Mouse (Mus musculus): ENCODE results near the gene Fam110c. TPM values are rescaled to one million over a fixed set of nuclear protein-coding genes. Genes with fewer than 3 reads are reported as not detected.

The Fam110c gene
- total RNA-seq (2014; rRNA removed; ENCODE audit: low replicate concordance) (0.27 and 0.84 TPM in 2 replicates), polyA plus RNA-seq (2015; fragmentation: Nextera tagmentation; extraction: Ambion mirVana) (0.57 and 1.6 TPM in 2 replicates)

DNA sequence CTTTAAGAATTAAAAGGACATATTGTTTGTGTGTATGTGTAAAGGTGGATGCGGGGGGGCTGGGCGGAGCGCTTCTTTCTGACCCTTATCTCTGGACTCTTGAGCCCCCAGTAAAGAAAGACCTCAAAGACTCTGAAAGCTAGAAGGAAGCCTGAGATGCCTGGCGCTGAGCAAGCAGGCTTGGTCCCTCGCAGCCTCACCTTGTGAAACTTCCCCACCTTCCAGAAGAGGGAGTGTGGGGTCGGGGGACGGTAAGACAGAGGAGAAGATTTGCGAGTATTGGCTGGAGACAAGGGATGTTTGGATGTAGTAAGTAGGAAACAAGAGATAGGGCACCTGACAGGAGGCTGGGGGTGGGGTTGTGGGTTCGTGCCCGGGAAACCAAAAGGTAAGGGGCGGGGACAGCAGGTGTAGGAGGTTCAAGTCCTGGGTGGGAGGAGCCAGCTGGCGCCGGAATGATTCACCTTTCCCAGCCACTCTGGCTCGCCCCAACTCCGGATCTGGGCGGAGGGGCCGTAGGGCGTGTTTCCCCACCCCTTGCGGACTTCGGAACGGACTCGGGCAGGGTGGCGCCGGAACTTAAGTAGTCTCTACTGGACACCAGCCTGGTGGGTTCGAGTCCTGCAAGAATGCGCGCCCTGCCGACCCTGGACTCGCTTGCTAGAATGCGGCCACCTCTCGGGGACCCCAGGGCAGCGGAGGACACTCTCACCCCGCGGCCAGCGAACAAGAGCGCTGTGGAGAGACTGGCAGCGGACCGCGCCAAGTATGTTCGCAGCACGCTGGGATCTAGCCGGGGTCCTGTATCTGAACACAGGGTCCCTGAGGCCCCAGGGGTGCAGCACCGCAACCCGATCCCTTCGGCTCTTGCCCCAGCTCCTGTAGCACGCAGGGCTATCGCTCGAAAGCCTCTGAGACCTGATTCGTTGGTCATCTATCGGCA lies at the start of gene Fam110c:
Gene Fam110c (plus strand): TSS at position 450 of the 943 bp plus-strand sequence.
- Histone ChIP-seq H3K9me3 (replicated peaks; ENCODE audit: control insufficient read depth, low read length) (no peaks in the 10 kb centered on the region), H3K4me3 (ENCODE audit: low read depth, low read length) (peak within 1 kb of the TSS; percentile 57), H3K4me2 (ENCODE audit: low read depth, low read length) (peak within 1 kb of the TSS; percentile 96), H3K4me1 (ENCODE audit: control insufficient read depth, insufficient read depth) (peaks cover 18% of the 10 kb centered on the region), H3K36me3 (replicated peaks; ENCODE audit: control insufficient read depth, insufficient read depth, low read length) (no peaks in the 10 kb centered on the region), H3K27me3 (ENCODE audit: control insufficient read depth, insufficient read depth, low read length) (peaks cover 37% of the 10 kb centered on the region), H3K27ac (ENCODE audit: low read depth) (no peak within 1 kb of the TSS), H3K9ac (replicated peaks; ENCODE audit: low read depth, low read length) (peak within 1 kb of the TSS; percentile 33)
- TF ChIP-seq CTCF (IDR thresholded peaks at IDR 0.05; ENCODE audit: low read depth) (no peak), EP300 (IDR thresholded peaks at IDR 0.05; ENCODE audit: low read depth) (no peak)
- ATAC-seq (ENCODE audit: insufficient read depth, low read depth) (peak; percentile 44), DNase-seq (ENCODE audit: low spot score) (no peak)
- 2% methylated on average over 50 of the region's 50 CpGs for WGBS

DNA sequence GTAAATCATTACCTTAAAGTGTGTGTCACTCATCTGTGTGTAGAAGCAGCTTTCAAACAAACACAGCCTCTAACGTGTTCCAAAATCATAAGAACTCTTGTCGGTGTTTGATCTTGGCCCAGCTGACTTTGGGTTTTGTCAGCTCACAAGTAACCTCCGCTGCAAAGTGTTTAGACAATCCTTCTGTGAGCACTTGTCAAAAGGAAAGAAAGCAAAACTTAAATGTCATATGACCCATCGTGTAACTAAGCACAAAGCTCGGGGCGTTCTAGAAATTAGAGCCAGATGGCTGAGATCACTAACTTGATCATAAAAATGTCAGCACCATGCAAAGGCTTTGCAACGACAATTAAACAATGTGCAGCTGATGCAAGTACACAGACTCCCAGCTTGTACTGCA lies 47.2 kb upstream of the Fam110c start:
- H3K27ac ChIP-seq (ENCODE audit: low read depth) = no peak overlapping the region
- no peak overlapping the region for H3K9ac ChIP-seq (replicated peaks; ENCODE audit: low read depth, low read length)
- H3K27me3 ChIP-seq (ENCODE audit: control insufficient read depth, insufficient read depth, low read length) = no peaks in the 10 kb centered on the region
- no peak overlapping the region for H3K4me3 ChIP-seq (ENCODE audit: low read depth, low read length)
- whole genome bisulfite sequencing = 62% methylated on average over 7 of the region's 7 CpGs
- no peaks in the 10 kb centered on the region for H3K4me1 ChIP-seq (ENCODE audit: control insufficient read depth, insufficient read depth)
- ATAC-seq (ENCODE audit: insufficient read depth, low read depth) (no peak), DNase-seq (ENCODE audit: low spot score) (no peak)
- TF ChIP-seq EP300 (IDR thresholded peaks at IDR 0.05; ENCODE audit: low read depth) (no peak), CTCF (IDR thresholded peaks at IDR 0.05; ENCODE audit: low read depth) (no peak)
- 0 out of 2 replicates have a peak, but pooled peaks cover 4% of the 10 kb centered on the region for H3K9me3 ChIP-seq (replicated peaks; ENCODE audit: control insufficient read depth, low read length)
- H3K4me2 ChIP-seq (ENCODE audit: low read depth, low read length) = no peak overlapping the region
- no peaks in the 10 kb centered on the region for H3K36me3 ChIP-seq (replicated peaks; ENCODE audit: control insufficient read depth, insufficient read depth, low read length)

DNA sequence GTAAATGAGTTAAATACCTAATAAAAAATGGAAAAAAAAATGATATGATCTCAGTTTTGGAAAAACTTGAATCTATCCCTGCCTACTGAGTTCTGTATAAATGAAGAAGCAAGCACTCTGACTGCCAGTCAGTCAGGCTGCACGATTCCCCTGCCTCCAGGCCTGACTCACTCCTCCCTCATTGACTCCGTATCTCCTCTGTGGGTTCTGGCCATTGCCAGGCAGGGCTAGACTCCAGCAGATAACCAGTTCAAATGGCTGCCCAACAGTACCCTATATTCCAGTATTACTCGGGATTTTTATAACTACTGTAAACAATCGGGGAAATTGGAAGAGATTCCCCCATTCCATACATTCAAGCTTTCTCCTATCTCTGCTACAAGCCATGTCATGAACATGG lies 21.6 kb upstream of the Fam110c start:
- no peak overlapping the region for H3K4me2 ChIP-seq (ENCODE audit: low read depth, low read length)
- no peaks in the 10 kb centered on the region for H3K36me3 ChIP-seq (replicated peaks; ENCODE audit: control insufficient read depth, insufficient read depth, low read length)
- DNase-seq (ENCODE audit: low spot score) (no peak), ATAC-seq (ENCODE audit: insufficient read depth, low read depth) (no peak)
- H3K9me3 ChIP-seq (replicated peaks; ENCODE audit: control insufficient read depth, low read length) = no peaks in the 10 kb centered on the region
- no peak overlapping the region for H3K4me3 ChIP-seq (ENCODE audit: low read depth, low read length)
- no peak for TF ChIP-seq EP300 (IDR thresholded peaks at IDR 0.05; ENCODE audit: low read depth)
- no peak for TF ChIP-seq CTCF (IDR thresholded peaks at IDR 0.05; ENCODE audit: low read depth)
- no peaks in the 10 kb centered on the region for H3K4me1 ChIP-seq (ENCODE audit: control insufficient read depth, insufficient read depth)
- H3K27ac ChIP-seq (ENCODE audit: low read depth) = no peak overlapping the region
- no peak overlapping the region for H3K9ac ChIP-seq (replicated peaks; ENCODE audit: low read depth, low read length)
- 74% methylated on average over 4 of the region's 4 CpGs for WGBS
- no peaks in the 10 kb centered on the region for H3K27me3 ChIP-seq (ENCODE audit: control insufficient read depth, insufficient read depth, low read length)

DNA sequence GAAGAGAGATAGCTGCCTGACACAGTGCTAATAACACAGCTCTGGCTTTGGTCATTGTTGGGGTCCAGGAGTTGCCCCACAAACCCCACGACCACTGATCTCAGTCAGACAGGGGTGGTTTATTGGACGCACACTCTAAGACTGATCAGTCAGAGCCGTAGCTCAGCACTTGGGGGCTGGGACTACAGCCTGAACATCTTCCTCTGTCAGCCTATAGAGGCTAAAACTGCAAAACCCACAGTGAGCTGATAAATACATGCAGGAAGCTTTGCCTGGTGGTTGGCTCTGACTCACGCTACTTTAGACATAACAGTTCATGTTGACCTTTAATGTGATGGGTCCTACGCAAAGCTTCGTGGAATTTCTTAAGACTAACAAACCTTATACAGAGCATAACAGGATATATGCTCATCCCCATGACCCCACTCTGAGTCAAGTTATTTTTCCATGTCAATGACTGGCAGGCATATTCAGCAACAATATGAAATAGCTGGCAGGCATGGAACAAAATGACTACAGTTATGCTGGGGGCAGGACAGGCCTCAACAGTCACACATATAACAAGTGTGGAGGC lies 17.3 kb upstream of the Fam110c start:
- TF ChIP-seq EP300 (IDR thresholded peaks at IDR 0.05; ENCODE audit: low read depth) = no peak
- no peak for TF ChIP-seq CTCF (IDR thresholded peaks at IDR 0.05; ENCODE audit: low read depth)
- Histone ChIP-seq H3K4me2 (ENCODE audit: low read depth, low read length) (no peak overlapping the region), H3K4me3 (ENCODE audit: low read depth, low read length) (no peak overlapping the region), H3K36me3 (replicated peaks; ENCODE audit: control insufficient read depth, insufficient read depth, low read length) (no peaks in the 10 kb centered on the region), H3K4me1 (ENCODE audit: control insufficient read depth, insufficient read depth) (no peaks in the 10 kb centered on the region), H3K9me3 (replicated peaks; ENCODE audit: control insufficient read depth, low read length) (no peaks in the 10 kb centered on the region), H3K27me3 (ENCODE audit: control insufficient read depth, insufficient read depth, low read length) (no peaks in the 10 kb centered on the region), H3K9ac (replicated peaks; ENCODE audit: low read depth, low read length) (no peak overlapping the region), H3K27ac (ENCODE audit: low read depth) (no peak overlapping the region)
- no peak for DNase-seq (ENCODE audit: low spot score)
- 67% methylated on average over 6 of the region's 6 CpGs for WGBS
- ATAC-seq (ENCODE audit: insufficient read depth, low read depth) = no peak

DNA sequence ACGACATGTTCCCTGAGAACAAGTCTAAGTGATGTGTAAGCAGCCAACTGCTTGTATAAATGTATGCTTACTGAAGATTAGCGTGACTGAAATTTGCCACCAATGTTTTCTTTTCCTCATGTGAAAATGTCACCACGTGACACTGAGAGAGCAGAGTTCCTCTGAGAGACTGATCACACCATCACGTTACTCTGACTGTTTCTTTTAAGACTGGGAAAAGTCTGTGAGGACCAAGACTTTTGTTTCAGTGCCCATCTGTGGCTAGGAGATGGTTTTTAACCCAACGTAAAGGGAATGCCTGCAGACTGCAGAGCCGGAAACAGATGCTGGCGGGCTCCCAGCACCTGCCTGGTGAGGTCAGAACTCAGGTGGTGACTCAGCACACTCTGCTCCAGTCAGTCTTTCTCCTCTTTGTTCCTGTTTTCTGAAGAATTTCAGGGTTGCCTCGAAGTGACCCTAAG lies 14.2 kb upstream of the Fam110c start:
- no peaks in the 10 kb centered on the region for H3K4me1 ChIP-seq (ENCODE audit: control insufficient read depth, insufficient read depth)
- TF ChIP-seq EP300 (IDR thresholded peaks at IDR 0.05; ENCODE audit: low read depth) (no peak), CTCF (IDR thresholded peaks at IDR 0.05; ENCODE audit: low read depth) (no peak)
- no peaks in the 10 kb centered on the region for H3K27me3 ChIP-seq (ENCODE audit: control insufficient read depth, insufficient read depth, low read length)
- no peaks in the 10 kb centered on the region for H3K9me3 ChIP-seq (replicated peaks; ENCODE audit: control insufficient read depth, low read length)
- H3K9ac ChIP-seq (replicated peaks; ENCODE audit: low read depth, low read length) = no peak overlapping the region
- DNase-seq (ENCODE audit: low spot score) (no peak), ATAC-seq (ENCODE audit: insufficient read depth, low read depth) (no peak)
- no peaks in the 10 kb centered on the region for H3K36me3 ChIP-seq (replicated peaks; ENCODE audit: control insufficient read depth, insufficient read depth, low read length)
- no peak overlapping the region for H3K4me3 ChIP-seq (ENCODE audit: low read depth, low read length)
- H3K27ac ChIP-seq (ENCODE audit: low read depth) = no peak overlapping the region
- H3K4me2 ChIP-seq (ENCODE audit: low read depth, low read length) = no peak overlapping the region
- WGBS = 46% methylated on average over 8 of the region's 8 CpGs
